Mouse (Mus musculus): ENCODE results near the gene Wdr17.

Wdr17 gene

DNA sequence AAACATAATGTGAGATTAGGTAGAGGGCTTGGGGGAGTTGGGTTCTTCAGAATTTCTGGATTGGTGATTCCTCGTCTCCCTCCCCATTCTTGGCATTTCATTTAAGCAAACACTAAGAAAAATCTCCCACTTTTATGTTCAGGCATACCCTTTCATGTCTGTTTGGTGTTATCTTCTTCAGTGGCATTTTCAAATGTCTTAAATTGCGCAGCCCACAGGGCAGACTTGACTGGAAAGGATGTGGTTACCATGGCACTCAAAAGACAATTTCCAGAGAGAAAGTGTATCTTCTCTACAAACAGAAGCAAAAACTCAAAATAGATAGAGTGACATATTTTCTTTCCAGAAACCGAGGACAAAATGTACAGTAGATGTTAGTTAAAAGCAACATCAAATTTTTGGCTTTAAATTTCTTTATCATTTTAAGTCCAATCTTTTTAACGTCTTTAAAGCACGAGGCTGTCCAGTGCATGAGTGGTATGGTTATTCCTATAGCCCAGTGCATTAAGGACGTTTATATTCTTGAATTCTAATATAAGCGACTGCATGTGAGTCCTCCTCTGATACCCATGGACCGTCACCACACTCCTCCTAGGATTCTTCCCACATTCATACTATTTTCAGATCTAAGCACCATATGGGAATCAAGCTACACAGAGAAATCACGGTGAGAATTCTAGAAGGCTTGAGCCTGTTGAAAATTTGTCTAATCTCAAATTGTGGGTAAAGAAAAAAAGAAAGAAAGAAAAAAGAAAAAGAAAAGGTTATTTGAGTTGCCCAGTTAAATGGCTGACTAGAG is at the start of gene Wdr17:
TSS of gene Wdr17 (minus strand) at position 198 of the 799 bp plus-strand sequence.
- DNase-seq = no peak

DNA sequence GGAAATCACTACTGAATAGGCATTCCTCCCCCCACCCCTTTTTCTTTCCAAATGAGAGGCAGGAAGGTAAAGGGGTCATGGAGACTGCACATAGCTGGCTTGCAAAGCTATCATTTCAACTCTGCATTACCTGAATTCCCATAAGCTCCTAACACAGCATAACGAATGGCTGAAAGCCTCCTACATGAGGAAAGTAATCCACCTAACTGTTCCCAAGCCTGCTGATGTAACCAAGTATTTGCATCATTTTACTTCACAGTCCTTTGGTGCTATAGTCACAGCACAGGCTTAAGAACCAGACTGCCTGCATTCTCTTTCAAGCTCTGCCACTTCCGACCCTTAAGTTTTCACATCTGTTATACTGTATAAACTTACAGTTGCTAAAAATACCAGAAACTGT is 45.3 kb upstream of the Wdr17 start:
- no peak for DNase-seq

DNA sequence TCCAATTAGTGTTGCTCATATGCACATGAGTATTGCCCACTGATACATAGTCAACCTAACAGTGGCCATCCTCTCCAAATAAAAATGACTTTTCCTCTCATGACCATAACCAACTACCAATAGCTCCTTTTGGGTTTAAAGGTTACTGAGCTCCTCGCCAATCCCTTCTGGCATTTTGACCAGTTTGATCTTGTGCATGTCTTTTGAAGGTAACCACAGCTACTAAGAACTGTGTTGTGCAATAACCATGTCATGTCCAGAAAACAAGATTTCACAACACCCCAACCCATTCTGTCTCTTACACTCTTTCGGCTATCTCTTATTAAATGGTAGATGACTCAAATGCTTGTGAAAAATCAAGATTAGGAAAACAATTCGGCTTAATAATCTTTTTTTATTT is 38.0 kb upstream of the Wdr17 start:
- DNase-seq = peak; percentile 23

DNA sequence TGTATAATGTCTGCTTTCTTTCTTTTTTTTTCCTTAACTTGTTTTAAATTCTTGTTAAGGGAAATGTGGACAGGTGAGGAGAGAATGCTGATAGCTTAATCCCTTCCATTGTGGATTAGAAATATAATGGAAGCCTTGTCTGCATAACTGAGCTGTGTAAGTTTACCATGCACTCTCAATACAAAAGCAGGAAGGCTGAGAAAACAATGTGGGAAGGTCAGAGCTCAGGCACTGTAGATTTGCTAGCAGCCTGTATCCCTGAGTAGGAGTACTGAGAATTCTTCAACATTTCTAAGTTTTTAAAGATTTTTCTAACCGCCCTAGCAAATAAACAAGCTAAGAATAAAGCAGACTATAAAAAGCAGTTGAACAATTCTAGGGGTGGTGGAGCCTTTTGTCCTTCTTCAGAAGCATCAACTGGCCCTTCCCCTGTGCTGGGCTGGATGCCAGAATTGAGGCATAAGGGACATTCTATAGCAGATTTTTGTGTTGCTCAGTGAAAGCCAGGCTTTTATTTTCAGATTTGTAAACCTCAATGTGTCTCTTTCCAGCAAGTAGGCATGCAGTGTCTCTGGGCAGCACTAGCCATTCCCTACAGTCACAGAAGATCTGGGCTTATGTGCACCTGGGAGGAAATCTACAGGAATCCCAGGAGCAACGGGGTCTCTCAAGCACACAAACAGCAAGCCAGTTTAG is 35.3 kb upstream of the Wdr17 start:
- DNase-seq = no peak

DNA sequence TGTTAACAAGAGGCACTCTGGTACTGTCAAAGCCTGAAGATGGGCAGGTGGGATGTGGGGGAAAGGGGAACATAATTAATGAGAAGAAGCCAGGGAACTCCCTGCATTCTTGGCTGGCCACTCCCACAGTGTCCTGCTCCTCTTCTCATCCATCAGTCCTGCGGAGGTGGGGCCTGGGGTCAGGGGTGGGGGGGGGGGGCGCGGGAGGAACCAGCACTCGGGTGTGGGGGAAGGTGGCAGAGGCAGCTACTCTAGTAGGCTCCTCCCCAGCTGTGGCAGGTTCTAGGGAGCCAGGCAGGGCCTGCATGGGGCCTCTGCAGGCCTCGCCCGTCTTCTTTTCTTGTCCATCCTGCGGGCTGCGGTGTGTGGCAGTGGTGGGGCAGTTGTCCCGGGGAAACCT is 30.7 kb upstream of the Wdr17 start:
- no peak for DNase-seq

DNA sequence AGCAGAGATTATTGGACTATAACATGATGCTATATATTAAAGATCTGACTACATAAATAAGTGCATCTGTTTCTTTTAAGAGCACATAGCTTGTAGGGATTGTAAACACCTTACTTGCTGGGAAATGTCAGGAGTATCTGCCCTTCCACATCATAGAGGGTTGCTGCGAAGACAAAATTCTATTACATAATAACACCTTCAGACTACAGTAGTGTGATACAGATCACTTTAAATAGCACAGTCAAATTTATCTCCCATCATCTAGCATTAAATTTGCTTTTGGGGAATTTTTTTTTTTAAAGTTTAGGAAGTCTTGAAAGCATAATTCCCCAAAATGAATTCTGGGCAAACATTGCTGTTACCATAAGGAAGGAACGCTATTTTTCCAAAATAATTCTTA is 25.9 kb upstream of the Wdr17 start:
- DNase-seq = no peak

DNA sequence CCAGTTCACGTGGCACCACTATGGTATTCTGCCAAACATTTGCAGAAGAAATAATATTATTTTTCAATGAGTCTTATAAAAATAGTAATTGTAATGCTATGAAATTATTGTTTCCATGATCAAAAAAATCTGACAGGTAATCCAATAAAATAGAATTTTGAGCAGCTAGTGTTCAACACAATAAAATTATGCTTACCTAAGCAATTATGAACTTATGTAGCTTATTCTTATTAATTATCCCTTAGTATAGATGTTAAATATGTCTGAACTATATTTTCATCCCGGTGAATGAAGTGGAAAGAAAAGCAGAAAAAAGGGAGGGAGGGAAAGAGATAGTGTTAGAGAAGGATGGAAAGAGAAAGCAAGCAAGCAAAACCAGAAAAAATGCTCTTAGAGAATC is 12.5 kb upstream of the Wdr17 start:
- no peak for DNase-seq

DNA sequence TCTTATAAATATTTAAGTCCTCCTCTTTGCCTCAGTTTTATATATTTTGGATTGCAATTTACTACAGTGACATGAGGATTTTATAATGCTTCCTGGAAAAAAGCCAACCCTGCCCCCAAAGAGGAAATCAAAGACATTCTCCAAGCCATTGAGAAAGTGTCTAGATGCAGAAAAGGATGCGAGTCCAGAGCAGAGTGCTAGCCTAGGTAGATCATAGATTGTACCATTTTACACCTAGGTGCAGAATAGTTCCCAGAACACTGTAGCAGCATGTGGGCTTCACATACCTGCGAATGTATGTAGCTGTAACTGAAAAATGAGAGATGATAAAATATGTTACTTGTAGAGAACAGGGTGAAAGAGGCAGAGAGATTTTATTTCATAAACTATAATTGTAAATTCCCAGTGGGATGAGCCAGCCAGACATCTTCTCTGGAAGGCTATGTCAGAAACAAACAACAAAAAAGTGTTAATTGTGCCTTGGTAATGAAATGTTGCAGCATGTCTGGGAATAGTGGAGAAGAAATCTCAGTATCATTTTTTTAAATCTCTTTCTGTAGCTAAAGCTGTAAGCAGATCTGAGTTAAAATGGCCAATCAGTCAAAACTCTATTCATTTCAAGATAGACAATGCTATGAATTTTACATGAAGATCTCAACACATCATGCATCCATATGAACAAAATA is 7.8 kb upstream of the Wdr17 start:
- DNase-seq = no peak

DNA sequence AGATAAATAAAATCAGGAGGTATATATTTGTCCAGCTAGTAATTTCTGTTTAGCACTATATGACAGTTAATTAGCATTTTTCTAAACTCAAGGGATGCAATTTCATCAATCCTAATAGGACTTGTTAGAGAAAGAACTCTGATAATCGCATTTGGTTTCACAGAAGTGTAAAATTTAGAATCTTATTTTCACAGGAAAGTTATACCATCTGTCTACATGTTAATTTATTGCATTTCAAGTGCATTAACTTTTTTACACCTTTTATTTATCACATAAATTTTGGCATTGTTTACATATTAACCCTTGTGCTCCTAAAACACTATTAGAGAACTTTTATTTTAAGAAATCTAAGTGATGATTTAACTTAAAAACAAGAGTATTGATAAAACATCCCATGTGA is 7.2 kb upstream of the Wdr17 start:
- no peak for DNase-seq

DNA sequence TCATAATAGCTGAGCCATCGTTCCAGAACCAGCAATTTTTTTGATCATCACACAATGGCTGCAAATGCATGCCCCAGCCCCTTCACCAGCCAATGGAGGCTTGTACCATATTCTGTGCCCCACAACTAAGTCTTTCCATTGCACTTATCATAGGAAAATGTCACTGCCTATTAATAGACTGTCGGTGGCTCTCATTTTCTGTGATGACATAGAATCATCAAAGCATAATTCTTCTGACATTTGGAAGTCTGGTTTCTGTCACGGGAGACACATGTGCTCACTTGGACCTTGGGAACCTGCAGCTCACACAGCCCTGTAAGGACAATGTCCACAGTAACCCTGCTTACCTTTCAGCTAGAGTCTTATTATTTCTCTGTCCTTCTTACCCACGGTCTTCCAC is 424 bp downstream of the Wdr17 start:
- no peak for DNase-seq

DNA sequence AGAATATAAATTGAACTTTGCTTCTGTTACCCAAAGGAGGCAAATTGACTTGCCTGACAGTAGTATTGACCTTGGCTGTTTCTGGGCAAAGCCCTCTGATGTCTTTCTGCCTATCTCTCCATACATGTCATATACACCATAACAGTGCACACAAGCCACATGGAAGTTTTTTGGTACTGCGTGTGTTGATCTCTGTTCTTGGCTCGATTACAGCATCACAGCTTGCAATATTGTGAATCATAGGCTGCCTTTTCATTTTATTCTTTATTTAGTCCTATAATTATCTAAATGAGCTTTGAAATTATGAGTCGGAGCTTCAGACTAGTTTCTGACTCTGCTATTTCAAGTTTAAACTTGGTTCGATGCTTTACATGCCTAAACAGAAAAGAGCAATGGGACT is 10.5 kb downstream of the Wdr17 start:
- DNase-seq = no peak

DNA sequence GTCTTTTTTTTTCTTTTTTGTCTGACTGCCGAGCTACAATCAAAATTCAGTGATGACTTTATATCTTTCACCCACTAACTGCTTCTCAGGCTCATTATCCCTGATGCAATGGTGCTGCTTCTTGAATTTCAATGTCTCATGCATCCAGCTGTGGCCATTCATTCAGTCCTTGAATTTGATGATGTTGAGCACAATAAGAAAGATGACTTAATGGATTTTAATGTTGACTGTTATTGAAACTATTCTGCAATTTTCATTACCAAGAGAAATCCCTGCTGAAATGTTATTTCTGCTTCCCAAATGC is 22.3 kb downstream of the Wdr17 start:
- no peak for DNase-seq

DNA sequence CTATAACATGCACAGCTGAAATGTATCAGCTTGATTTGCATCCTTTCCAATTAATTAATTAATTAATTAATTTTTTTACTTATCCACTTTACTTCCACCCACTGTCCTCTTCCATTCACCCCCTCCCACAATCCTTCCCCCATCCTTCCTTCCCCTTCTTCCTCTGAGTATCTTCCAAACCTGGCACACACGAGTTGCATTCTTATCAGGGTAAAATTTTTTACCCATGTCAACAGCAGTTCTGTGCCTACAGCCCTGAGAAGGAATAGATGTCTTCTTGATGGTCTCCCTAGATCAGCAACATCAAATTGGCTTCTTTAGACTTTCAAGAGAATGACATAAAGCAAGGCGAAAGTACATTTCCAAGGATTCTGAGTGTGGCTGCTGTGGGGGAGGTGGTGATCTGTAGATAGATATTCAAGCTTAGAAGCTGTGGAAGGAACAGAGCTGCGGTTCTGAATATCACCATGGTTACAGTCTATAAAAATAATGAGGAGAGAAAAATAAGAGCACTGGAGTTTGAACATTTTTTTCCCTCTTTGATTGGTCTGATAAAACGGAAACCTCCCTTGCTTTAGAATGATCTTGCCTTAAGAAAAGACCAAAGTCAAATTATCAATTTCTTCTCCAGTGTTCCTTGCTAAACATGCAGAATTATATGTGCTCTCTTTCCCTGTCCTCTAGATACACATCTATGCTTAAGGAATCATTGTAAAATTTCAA is 22.8 kb downstream of the Wdr17 start:
- no peak for DNase-seq

DNA sequence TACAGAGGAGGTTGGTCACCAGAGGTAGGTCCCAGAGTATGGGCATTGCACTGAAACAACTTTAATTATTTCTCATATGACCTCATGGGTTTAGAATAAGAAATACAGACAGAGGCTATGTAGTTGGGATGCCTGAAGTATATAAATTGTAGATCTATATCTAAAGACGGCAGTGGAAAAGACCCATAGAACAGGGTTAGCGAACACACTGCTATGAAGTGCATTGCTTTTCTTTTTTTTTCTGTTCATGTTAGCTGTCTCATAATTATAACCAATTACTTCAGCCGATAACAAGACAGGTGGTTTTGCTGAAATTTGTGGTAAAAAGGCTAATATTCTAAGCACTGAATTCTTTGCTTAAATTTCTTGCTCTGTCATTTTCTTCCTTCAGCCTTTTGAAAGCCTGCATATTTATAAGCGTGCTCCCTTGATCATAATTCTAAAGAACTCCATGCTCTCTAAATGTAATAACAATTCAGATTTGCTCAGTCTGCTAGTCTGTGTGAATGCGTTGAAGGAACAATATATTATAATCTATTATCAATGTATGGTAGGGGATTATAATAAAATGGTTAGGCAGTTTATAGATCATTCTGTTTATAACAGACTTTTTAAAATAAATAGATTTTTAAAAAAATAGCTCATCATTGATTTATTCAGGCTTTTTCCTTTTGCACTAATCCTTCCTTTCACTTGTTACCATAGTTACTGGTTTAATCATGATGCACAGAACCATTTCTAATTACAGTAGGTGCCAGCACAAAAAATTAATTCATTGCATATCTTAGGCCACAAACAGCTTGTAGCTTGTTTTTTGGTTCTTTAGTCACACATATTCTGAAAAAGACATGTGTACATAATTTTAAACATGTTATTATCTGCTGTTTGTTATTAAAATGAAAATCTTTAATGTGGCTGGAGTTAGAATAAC is 50.7 kb downstream of the Wdr17 start:
- no peak for DNase-seq

DNA sequence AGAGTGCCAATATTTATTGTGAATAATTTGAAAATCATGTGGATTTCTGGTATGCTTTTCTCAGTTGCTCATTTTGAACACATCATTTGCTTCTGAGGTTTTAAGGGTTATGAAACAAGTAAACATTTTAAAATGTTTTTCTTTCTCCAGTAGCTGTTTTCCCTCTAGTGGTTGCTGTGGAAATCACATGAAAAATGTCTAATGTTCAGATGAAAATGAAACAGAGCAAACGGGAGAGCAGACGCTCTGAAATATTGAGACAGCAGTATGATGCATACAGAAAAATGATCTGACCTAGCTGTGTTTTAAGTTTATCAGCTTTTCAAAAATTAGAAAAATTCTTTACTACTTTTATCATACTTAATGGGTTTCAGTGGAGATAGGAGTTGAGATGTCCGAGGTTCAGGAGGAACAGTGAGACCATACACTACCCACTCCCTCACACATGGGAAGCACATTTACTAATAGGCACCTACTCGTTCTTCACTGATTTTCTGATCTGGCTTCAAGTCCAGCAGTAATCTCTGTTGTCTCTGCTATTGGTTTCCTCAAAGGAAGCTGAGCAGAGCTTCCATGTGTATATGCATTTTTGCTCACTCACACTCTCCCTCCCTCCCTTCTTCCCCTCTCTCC is 57.1 kb downstream of the Wdr17 start:
- no peak for DNase-seq

DNA sequence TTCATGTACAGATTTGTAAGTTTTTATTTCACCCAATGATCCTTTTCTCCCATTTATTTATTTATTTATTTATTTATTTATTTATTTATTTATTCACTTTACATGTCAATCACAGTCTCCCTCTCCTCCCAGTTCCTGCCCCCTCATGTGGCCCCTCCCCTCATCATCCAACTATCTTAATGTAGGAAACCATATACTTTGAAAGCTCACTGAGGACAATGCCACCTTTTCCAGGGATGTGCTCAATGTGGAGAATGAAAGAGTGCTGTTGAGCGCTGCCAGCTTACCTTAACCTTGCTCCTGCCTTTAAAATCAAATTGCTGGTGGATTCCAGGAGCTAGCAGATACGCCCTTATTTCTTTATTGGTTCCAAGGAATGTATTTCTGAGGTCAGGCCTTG is 59.0 kb downstream of the Wdr17 start:
- no peak for DNase-seq

DNA sequence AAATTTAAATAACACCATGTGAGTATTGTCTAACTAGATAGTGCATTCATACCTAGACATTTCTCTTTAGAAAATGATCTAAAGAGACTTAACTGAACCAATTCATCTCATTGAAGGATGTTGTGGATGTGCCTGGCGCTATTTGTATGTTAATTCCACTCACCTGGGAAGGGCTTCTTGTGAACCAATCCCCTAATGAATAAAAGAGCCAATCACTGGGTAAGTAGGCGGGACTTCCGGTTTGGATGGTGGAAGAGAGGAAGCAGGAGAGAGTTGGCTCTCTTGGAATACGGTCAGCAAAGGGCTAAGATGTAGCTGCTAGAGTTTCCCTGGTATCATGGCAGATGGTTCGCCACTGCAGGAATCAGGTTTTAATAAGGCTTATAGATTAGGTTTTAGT is 64.0 kb downstream of the Wdr17 start:
- no peak for DNase-seq

DNA sequence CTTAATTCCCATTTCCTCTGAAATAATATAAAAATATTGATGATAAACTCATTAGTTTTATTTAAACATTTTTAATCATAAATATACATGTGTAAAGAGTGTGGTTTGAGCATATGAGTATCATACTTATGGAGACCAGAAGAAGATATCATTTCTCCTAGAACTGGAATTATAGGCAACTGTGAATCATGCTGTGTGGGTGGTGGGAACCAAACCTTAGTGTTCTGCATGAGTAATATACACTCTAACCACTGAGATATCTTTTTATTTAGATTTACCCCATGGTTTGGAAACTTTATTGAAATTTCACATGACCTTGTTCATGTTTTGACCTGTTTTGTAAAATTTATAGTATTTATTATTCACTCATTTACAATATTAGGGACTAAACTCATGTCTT is 68.3 kb downstream of the Wdr17 start:
- DNase-seq = no peak

DNA sequence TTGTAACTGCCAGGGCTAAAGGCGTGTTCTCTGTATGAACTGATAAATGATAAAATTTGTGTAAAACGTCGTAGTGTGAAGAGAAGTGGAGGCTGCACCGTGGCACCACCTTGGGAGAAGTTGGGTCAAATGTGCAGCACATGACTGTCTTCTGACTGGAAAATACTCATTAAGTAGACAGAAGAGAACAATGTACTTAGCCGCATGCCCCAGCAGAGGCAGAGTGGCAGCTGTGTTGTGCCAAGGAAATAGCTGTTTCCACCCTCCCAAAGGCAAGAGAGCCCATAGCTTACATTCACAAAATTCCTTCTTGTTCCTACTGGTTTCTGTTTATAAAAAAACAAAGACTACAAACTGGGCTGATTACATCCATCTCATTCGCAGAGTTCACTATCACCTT is 78.8 kb downstream of the Wdr17 start:
- peak; percentile 7 for DNase-seq

DNA sequence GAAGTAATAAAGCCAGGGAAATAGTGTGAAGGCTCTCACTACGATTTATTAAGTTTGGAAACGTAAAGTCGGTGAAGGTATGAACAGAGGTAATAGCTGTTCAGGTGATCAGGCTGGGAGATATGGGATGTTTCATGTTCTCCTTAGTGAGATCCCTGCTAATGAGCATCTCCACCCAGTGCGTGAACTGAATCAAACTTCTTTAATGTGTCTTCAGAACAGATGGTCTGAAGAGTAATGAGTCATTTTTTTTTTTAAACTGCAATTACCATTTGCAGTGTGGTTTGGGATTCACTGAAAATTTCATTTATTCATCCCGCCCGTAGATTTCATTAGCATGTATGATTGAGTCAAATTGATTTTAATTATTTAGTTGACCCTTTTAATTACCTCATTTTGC is 80.8 kb downstream of the Wdr17 start:
- no peak for DNase-seq

DNA sequence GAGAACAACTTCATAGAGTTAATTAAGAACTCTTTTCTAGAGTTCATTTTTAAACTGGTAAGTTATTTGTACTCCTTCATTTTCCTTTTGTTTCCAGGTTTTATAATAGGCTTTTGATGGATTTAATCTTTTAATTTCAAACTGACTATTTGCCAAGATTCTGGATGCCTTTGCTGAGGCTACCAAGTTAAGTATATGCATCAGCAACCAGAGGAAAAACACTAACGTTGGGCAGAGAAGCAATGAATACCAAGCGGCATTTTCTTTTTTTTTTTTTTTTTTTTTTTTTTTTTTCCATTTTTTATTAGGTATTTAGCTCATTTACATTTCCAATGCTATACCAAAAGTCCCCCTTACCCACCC is 94.3 kb downstream of the Wdr17 start:
- DNase-seq = no peak

Measured in kidney, adult 11 months (tissue).